Mouse (Mus musculus) CD4-positive helper T cell, adult 2 months (primary cell): ENCODE measurements around the gene Nme7.

Experiments
- DNase-seq: peaks from one replicate; pipeline ENCODE4 v3.0.0-alpha.2; 2012; ENCODE audit warnings: low read depth, missing footprints, low spot score

The Nme7 gene

GRCm38 (mm10) chr1:164303821-164304220 lies at the start of gene Nme7:
Gene Nme7, plus strand, starts transcription at chr1:164304121.
- DNase-seq = no peak

GRCm38 (mm10) chr1:164254836-164255235 lies 49.1 kb upstream of the Nme7 start:
- no peak for DNase-seq

DNA sequence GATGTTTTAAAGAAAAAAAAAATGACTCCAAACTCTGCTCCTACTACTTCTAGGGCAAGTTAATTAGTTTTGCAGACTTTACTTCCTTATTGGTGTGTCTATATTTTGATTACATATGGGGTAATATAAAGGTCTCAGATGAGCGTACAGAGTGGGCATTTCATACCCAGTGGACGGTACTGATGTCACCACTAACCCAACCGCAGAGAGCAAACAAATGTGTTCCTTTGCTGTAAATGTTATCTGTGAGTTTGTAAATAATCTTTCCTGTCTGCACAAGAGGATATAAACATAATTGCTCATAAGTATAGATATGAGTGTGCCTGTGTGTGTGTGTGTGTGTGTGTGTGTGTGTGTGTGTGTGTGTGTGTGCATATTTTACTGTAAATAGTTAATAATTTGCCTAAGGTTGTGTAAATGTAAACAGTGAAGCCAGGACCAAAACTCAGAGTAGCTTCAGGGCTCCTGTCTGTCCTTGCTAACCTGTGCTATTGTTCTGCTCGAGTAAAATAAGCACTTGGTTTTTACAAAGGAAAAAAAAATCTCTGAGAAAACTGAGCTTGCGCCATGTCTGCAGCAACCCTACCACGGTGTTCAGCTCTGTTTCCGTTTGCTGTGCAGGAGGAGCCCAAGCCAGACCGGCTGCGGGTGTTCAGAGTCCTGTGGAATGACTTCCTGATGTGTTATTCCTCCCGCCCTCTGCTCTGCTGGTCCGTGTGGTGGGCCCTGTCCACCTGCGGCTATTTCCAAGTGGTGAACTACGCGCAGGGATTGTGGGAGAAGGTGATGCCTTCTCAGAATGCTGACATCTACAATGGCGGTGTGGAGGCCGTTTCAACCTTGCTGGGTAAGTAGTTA lies 43.5 kb upstream of the Nme7 start:
- DNase-seq = no peak

GRCm38 (mm10) chr1:164261553-164261952 lies 42.4 kb upstream of the Nme7 start:
- no peak for DNase-seq

GRCm38 (mm10) chr1:164270941-164271340 lies 33.0 kb upstream of the Nme7 start:
- no peak for DNase-seq

GRCm38 (mm10) chr1:164273659-164274058 lies 30.3 kb upstream of the Nme7 start:
- DNase-seq = no peak

- DNase-seq = peak; percentile 96
Observed at GRCm38 (mm10) chr1:164275455-164275954, 28.4 kb upstream of the Nme7 start, which contains the start of gene Ccdc181. Gene Ccdc181, plus strand, starts transcription at chr1:164275585.

DNA sequence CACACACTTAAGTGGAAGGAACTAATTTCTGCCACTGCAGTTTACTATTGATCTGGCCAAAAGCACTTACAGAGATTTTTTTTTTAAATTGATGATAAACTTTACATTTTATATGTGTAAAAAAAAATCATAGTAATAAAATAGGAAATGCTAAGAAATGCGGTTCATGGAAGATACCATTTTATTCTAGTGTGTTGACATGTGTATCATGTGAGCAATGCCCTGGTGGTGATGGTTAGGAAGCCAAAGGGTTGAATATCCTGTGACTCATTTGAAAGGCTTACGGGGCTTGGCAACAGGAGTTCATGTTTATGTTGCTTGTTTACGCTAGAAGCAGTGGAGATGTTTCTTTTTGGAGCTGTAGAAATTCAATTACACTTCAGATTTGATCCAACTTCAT lies 27.4 kb upstream of the Nme7 start:
- DNase-seq = no peak

- no peak for DNase-seq
Observed at GRCm38 (mm10) chr1:164279332-164279731, 24.6 kb upstream of the Nme7 start.

DNA sequence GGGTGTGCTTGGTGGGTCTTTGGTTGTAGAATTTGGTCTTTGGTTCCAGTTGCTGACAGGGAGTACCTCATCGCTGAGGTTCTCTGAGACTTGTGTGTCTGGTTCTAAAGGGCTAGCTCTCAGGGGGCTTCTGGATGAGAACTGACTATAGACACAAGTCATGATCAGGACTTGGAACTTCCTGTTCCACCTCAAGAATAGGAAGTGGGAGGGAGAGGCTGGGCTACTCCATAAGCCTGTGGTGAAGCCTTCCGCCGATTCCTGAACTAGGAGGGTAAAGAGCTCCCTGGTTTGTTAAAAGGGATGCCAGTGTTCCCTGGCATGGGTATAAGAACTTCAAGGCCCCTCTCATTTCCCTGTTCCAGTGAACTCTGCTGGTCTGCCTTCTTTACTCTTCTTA lies 19.9 kb upstream of the Nme7 start:
- no peak for DNase-seq

GRCm38 (mm10) chr1:164287406-164287805 lies 16.5 kb upstream of the Nme7 start:
- DNase-seq = no peak

GRCm38 (mm10) chr1:164292040-164292439 lies 11.9 kb upstream of the Nme7 start:
- no peak for DNase-seq

GRCm38 (mm10) chr1:164294071-164294470 lies 9.8 kb upstream of the Nme7 start:
- DNase-seq = no peak

DNA sequence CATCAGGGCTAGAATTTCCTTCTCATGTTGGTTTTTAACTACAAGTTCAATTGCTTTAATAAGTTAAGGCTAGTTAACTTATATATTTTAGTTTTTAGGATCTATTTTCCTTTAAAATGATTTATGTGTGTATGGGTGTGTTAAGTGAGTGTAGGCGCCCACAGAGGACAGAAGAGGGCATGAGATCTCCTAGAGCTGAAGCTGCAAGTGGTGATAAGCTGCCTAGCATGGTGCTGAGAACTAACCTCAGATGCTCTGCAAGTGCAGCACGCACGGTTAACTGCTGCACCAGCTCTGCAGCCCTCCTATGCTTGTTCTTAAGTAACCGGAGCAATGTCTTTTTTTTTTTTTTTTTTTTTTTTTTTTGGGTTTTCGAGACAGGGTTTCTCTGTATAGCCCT lies 7.4 kb upstream of the Nme7 start:
- DNase-seq = no peak

DNA sequence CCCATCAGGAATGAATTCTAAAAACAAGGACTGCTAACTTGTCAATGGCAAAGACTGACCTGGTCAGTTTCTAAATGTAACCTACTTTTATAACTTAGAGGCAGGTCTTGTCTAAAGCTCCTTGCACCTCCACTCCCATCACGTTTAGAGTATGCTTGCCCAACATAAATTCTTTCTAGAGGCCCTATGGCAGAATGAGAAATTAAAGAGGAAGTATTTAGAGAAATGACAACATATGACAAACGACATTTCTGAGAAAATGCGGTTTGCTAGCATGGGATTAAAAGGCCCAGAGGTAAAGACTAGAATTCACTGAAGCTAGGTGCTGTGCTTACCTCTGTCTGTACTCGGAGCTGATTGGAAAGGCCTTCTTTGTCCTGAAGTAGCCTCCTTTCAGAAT lies 2.0 kb upstream of the Nme7 start:
- no peak for DNase-seq

GRCm38 (mm10) chr1:164307124-164307751 lies 3.3 kb downstream of the Nme7 start, which contains the start of gene Blzf1:
Gene Blzf1, minus strand, starts transcription at chr1:164307489.
- DNase-seq = peak; percentile 98

- DNase-seq = no peak
Observed at GRCm38 (mm10) chr1:164307922-164308321, 4.0 kb downstream of the Nme7 start.

DNA sequence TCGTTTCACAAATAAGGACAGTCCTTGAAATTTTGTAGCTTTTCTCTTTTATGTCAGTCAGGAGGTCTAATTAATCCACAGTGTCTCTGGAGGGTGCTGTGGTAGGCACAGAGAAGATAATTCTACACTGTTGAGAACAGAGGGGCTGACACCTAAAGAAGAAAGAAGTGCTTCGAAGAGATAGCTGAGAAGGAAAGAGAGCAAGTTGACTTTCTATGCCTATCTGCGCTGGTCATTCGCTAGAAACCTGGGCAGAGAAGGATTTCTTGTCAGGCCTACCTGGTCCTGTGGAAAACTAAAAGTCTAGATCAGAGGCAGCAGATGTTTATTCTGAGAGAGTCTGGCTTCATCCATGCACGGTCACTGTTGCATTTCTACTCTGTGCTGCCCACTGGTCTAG lies 10.2 kb downstream of the Nme7 start:
- no peak for DNase-seq

GRCm38 (mm10) chr1:164315266-164315665 lies 11.3 kb downstream of the Nme7 start:
- peak; percentile 44 for DNase-seq

- peak; percentile 68 for DNase-seq
Observed at GRCm38 (mm10) chr1:164316697-164317096, 12.8 kb downstream of the Nme7 start.

DNA sequence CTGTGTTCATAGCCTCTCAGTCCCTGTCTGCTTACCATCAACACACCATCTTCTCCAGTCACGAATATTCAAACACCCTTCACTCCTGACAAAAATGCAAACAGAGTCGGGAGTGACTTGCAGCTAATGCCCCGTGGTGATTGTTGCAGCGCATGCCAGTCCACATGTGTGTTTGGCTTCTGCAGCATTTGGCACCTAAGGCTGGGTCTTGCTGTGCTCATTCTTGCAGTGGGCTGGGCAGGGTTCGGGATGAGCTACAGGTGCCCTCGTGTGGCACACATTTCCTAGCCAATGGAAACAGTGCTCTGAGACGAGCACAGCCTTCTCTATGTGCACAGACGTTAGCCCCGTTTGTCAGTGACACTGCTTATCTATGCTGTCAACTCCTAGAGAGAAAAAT lies 13.3 kb downstream of the Nme7 start:
- no peak for DNase-seq

DNA sequence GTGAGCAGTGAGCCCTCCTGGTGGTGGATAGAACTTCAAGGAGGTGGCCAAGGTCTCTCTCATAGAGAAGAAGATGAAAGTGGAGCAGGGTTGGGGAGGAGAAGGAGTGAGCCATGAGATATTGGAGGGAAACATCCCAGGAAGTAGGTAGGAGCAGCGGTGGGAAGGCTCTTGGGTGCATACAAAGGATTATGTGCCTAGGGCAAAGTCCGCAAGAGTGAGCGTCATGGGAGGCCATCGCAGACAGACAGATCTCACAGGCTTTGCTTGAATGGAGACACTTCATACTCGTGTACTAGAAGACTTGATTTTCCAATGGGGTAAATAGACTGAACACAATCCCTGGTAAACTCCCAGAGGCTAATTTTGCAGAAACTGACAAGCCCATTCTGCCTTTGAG lies 14.6 kb downstream of the Nme7 start:
- no peak for DNase-seq
